Mouse (Mus musculus): ENCODE results near the gene Zswim4. TPM values are rescaled to one million over a fixed set of nuclear protein-coding genes. Genes with fewer than 3 reads are reported as not detected.

The Zswim4 gene
- polyA plus RNA-seq (2012; ENCODE audit: low replicate concordance) = 18.1 and 26.1 TPM in 2 replicates

DNA sequence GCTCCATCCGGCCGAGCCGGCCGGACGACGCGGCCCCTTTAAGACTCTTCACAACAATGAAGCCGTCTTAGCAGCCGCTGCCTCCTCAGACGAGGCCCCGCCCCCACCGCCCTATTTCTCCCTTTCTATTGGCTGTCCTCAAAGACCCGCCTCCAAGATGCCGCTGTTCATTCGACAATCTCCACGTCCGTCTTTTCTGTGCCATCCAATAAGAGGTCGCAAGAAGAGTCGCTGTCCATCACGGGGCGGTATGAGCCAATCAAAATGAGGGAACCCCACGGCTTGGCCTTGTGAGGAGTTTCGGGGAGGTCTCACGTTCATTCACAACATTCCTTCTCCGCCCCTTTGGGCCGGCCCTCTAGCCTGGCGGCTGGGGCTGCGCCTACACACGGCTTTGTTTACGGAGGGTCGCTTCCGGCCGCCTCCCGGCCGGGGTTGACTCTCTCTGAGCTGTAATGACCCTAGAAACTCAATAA is at the start of gene Zswim4:
Gene Zswim4 (minus strand): TSS at position 58 of the 476 bp plus-strand sequence.

DNA sequence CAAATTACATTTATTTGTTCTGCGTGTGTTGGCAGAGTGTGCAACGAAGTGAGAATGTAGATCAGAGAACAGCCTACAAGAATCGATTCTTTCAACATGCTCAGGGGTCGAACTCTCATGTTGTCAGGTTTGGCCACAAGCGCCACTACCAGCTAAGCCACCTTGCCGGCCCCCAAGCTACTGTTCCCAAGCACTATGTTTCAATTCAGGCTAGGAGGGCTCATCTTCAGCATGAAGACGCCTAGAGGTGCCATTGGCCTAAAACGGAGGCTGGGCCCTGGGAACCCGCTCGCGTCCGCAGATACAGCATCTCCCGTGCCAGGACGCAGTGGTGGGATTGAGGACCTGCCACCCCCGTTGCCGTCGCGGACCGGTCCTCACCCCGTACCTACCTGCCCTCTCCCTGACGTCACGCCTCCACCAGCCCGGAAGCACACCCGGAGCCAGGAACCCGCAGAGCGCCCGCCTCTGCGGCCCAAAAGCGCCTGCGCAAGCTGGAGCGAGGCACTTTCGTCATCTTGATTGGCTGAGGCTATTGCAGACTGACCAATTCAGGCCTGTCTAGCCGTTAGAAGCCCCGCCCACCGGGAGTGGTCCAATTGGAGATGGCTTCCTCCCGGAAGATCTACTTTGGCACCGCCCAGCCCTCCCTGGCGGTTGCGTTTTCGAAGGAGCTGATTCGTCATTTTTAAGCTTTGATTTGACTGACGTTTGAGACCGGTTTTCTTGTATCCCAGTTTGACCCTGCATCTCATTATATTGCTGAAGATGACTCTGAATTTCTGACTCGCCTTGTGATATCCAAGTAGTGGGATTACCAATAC is 33.3 kb upstream of the Zswim4 start, which contains the start of gene Ccdc130:
Gene Ccdc130 (minus strand): TSS at position 431 of the 824 bp plus-strand sequence.

GRCm38 (mm10) chr8:84256822-84257610 is 20.2 kb upstream of the Zswim4 start, which contains the start of gene Mri1:
Gene Mri1 (minus strand): TSS chr8:84257326.

GRCm38 (mm10) chr8:84249257-84250170 is 12.7 kb upstream of the Zswim4 start, which contains the start of gene D8Ertd738e:
Gene D8Ertd738e (minus strand): TSS chr8:84249719.

GRCm38 (mm10) chr8:84185117-84185516 is 51.7 kb downstream of the Zswim4 start, which contains the start of gene Nanos3:
Gene Nanos3 (minus strand): TSS chr8:84185217.

Other genes with a start within 250 kb of the Zswim4 start
- gene Samd1, start 239.4 kb downstream of the Zswim4 start, polyA plus RNA-seq (2012; ENCODE audit: low replicate concordance) = 77.6 and 95.6 TPM in 2 replicates
- 0.76 and 0.78 TPM in 2 replicates for gene 1700067K01Rik, start 235.6 kb downstream of the Zswim4 start, polyA plus RNA-seq (2012; ENCODE audit: low replicate concordance)
- gene 2210011C24Rik, start 224.9 kb downstream of the Zswim4 start, polyA plus RNA-seq (2012; ENCODE audit: low replicate concordance) = 0.22 and 3.9 TPM in 2 replicates
- gene Palm3, start 215.6 kb downstream of the Zswim4 start, polyA plus RNA-seq (2012; ENCODE audit: low replicate concordance) = 0.13 and 0.14 TPM in 2 replicates
- gene Il27ra, start 194.5 kb downstream of the Zswim4 start, polyA plus RNA-seq (2012; ENCODE audit: low replicate concordance) = 67.1 and 69.8 TPM in 2 replicates
- gene Rln3, start 192.1 kb downstream of the Zswim4 start, polyA plus RNA-seq (2012; ENCODE audit: low replicate concordance) = 3.7 and 4.7 TPM in 2 replicates
- gene Gm10643, start 171.9 kb downstream of the Zswim4 start, polyA plus RNA-seq (2012; ENCODE audit: low replicate concordance) = 0.11 and 0.15 TPM in 2 replicates
- 87.3 and 149 TPM in 2 replicates for gene Rfx1, start 170.2 kb downstream of the Zswim4 start, polyA plus RNA-seq (2012; ENCODE audit: low replicate concordance)
- 61.7 and 152 TPM in 2 replicates for gene Dcaf15, start 132.3 kb downstream of the Zswim4 start, polyA plus RNA-seq (2012; ENCODE audit: low replicate concordance)
- gene Podnl1, start 111.1 kb downstream of the Zswim4 start, polyA plus RNA-seq (2012; ENCODE audit: low replicate concordance) = 15.7 and 34.9 TPM in 2 replicates
- gene Cc2d1a, start 89.1 kb downstream of the Zswim4 start, polyA plus RNA-seq (2012; ENCODE audit: low replicate concordance) = 37.2 and 82.2 TPM in 2 replicates
- gene 4930432K21Rik, start 89.0 kb downstream of the Zswim4 start, polyA plus RNA-seq (2012; ENCODE audit: low replicate concordance) = 1.4 and 1.5 TPM in 2 replicates
- gene Nanos3, start 51.8 kb downstream of the Zswim4 start, polyA plus RNA-seq (2012; ENCODE audit: low replicate concordance) = 0.42 and 0.59 TPM in 2 replicates
- gene D8Ertd738e, start 12.7 kb upstream of the Zswim4 start, polyA plus RNA-seq (2012; ENCODE audit: low replicate concordance) = 192 and 194 TPM in 2 replicates
- gene Mri1, start 20.3 kb upstream of the Zswim4 start, polyA plus RNA-seq (2012; ENCODE audit: low replicate concordance) = 25.3 and 68.4 TPM in 2 replicates
- 19.7 and 21.2 TPM in 2 replicates for gene Ccdc130, start 33.3 kb upstream of the Zswim4 start, polyA plus RNA-seq (2012; ENCODE audit: low replicate concordance)
- 15.5 and 30.3 TPM in 2 replicates for gene Cacna1a, start 151.4 kb upstream of the Zswim4 start, polyA plus RNA-seq (2012; ENCODE audit: low replicate concordance)

Data from hematopoietic multipotent progenitor cell, adult 10-12 weeks (in vitro differentiated cells).